Mouse (Mus musculus): ENCODE data around the gene Taf1c.
A peak's percentile ranks its signal among the peaks of the same experiment; 100 is the strongest.

Taf1c gene

DNA sequence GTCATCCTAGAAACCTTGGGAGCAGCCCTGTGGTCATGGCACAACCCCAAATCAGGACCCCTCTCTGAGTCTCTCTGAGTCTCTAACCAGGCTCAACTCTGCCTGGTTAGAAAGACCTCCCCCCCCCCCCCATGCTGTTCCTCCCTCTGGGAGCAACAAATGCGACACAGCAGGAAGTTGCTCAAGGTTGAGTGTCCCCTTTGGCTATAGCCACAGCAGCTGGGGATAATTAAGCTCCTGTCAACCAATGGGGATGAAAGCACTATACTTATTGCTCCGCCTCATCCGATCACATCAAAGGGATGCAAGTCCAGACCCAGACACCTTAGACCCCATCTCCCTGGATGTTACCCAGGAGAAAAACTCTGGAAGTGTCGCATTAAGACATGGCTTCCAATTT lies 17.5 kb upstream of the Taf1c start:
- DNase-seq: no peak

DNA sequence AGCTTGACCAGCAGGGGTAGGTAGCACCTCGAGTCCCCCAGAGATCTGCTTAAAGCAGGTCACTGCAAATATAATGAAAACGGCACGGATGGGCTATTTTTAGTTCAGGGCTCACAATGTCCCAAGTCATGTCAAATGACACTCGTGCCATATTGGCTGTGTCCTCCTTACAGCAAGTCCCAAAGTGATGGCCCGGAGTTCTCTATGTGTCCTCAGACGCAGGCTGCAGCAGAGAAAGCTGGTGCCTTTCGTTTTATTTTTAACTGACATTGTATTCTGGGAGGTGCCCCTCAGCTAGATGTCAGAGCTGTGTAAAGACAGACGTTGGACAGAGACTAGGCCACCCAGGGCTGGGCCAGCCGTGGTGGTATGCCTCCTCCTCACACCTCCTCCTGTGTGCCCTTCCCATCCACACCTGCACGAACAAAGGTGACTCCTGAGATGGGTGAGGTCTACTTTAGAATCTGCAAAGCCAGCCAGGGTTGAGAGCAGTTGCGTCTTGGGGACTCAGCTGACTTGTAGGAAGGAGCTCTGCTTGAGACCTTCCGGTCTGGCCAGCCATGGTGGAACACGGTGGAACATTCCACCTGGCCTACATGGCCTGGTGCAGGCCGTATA lies 15.9 kb upstream of the Taf1c start:
- DNase-seq: no peak

DNA sequence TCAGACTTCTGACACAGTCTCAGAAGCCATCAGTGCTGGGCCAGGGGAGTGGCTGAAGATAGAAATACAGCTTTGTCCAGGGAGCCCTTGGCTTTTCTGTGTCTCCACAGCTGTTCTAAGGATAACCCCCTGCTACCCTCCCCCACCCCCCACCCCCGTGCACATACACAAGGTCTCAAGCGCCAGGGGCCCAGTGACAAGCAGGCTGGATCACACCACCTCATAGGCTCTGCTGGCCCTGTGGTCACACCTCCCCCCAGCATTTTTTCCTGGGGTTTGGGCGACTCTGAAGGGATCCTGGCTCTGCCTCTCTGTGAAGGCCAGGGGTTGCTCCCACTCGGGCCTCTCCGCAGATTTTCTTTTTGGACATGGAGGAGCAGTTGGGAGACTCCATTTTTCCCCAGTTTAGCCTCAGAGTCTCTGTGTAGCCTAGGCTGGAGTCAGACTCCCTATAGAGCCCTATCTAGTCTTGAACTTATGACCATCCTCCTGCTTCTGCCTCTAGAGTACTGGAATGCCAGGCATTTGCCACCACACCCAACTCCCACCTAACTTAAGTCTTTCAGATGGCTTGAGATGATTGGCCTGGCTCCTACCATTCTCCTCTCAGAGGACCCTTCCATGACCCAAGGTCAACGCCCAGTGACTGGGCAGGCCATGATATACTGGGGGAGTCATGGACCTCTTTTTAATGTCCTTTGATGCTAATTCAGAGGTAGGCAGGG lies 15.3 kb upstream of the Taf1c start:
- no peak for DNase-seq

DNA sequence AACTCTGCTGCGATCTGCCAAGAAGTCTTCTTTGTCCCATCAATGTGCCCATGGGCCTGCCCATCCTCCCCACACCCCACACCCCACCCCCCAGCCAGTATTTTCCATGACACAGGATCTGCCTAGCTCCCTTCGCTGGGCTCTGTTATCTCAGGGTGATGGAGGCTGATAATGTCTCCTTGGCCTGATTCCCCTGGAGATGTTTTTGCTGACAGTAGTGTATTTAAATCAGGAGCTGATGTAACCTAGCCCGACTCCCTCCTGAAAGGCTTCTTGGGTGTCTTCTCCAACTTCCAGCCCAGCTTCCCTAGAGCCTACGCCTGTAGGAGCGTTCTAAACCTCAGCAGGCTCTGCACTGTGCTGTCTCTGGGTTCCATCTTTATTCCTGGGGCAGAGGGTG lies 13.9 kb upstream of the Taf1c start:
- DNase-seq: no peak

DNA sequence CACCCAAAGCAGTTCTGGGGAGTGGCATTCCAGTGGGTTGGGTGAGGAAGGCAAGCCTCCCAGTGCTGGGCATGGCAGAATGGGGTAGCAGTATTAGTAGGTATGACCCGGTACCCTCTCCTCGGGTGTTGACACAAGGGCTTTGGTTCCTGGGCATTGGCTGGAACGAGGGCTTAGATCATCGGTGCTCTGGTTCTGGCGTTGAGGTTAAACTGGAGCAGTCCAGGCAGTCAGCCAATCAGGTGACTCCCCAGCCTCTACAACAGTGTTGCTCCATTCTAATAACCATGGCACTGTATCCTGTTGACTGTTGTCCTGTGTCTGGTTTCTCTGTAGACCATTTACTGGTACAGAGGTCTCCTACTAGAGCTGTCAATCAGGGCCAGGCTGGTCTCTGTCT lies 12.6 kb upstream of the Taf1c start:
- DNase-seq: no peak

DNA sequence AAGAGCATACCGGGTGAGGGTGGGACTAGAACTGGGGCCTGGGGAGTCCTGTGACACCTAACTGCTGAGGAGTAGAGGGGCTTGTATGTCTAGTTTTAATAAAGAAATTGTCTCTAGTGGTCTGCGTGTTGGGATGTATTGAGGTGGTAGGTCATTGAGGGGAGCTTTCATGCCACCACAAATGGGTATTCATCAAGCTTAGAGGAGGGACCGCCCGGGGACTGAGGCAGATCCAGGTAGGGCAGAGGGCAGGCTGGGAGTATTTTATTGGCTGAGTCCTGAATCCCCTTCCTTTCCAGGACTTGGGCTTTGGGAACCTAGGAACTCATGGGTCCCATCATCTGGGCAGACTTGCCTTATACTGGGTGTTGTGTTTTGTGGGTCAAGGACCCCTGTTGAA lies 11.8 kb upstream of the Taf1c start:
- no peak for DNase-seq

DNA sequence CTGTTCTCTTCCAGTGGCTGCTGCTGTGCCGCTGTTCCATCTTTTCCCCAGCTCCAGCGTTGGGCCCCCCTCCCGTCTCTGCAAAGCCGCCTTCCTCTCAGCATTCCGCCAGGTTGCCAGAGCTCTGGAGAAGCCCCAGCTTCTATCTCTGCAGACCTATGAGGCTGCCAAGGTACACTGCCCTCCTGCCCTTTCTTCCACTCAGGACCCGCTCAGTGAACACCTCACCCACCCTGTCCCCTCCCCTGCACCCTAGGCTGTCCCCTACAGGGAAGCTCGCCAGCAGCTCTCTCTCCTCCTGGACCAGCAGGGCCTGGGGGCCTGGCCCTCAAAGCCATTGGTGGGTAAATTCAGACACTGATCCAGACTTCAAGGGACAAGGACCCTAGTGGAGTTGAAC lies 11.3 kb upstream of the Taf1c start:
- DNase-seq: no peak

DNA sequence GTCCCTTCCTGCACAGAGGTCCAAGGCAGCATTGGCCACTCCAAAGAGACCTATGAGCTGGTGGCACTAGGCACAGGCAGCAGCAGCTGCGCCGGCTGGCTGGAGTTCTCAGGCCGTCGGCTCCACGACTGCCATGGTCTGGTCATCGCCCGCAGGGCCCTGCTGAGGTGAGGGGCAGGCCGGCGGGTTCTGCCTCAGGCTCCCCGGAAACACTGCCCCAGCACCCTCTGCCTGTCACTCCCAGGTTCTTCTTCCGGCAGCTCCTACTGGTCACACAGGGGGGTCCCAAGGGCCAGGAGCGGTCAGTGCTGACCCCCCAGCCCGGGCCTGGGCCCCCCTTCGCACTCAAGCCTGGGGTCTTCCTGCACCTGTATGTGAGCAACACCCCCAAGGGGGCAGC lies 10.1 kb upstream of the Taf1c start:
- DNase-seq: no peak

DNA sequence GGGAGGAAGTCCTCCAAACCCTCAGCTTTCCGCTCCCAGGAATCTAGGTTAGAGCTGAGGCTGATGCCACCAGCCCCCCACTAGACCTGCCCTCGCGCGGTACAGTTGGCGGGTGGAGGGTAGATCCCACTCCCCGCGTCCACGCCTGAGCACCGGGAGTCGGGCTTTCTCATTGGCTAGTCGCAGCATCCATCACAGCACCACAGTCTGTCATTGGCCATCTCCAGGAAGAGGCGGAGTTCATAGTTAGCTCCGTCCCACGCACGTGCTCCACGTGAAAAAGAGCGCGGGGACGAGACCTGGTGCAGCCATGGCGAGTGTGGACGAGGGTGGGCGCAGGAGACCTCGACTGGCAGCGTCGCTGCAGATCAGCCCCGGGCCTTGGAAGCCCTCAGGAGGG lies 7.4 kb upstream of the Taf1c start, which contains the start of gene Adad2:
Adad2 (plus strand) TSS at position 277 of the 400 bp plus-strand sequence.
- no peak for DNase-seq

DNA sequence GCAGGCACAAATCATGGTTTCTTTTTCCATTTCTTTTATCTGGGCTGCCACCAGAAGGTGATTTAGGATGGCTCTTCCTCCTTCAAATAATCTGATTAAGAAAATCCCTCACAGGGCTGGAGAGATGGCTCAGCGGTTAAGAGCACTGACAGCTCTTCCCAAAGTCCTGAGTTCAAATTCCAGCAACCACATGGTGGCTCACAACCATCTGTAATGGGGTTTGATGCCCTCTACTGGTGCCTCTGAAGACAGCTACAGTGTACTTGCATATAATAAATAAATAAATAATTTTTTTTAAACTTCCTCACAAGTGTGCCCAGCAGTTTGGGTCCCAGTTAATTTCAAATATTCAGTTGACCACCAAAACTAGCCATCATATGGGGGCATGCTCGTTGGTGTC lies 1.2 kb upstream of the Taf1c start:
- peak; percentile 23 for DNase-seq

DNA sequence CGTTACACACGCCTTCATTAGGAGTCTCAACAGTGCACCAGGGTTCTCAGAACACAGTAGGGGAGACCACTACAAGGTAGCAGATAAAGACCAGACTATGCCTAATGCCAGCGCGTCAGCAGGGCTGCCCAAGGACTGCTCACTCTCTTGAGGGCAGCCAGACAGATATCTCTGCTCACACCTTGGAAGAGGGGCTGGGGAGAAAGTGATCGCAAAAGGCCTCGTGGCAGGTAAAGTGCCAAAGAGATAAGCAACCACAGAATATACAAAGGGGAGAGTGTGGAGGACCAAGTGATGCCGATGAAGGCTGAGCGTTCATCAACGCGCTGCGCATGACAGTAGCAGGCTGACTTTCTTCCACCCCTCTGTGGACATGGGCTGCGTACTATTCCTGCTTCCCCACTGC lies 621 bp downstream of the Taf1c start:
- no peak for DNase-seq

DNA sequence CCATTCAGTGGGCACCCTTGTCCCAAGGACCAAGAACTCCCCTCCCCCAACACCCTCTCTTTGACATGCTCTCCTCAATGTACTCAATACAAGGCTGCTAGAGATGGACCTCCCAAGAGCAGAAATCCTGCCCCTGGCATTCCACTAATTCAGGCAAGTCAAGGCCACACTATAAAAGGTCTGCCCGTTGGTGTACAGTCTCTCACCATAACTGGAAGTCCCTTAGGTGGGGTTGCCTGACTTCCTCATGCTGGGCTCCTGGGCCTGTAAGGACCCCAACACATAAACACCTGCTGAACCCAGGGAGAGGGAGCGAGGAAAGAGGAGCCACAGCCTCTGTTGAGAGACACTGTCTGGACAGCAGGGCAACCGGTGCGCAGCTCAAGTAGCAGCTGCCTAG lies 1.3 kb downstream of the Taf1c start:
- DNase-seq: no peak

DNA sequence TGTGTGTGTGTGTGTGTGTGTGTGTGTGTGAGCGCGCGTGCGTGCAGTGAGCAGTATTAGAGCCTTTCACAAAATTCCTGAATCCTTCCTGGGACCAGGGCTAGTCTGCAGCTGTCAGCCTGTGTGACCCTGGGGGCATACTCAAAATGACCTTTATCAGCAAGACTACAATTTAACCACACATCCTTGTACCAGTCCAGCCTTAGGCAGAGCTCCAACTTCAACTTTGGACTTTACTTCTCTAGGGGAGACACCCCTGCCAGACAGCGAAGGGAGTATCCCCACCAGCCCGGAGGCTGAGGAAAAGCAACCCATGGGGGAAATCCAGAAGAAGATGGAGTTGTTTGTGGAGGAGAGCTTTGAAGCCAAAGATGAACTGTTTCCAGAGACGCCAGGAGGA lies 13.6 kb downstream of the Taf1c start:
- DNase-seq: no peak

DNA sequence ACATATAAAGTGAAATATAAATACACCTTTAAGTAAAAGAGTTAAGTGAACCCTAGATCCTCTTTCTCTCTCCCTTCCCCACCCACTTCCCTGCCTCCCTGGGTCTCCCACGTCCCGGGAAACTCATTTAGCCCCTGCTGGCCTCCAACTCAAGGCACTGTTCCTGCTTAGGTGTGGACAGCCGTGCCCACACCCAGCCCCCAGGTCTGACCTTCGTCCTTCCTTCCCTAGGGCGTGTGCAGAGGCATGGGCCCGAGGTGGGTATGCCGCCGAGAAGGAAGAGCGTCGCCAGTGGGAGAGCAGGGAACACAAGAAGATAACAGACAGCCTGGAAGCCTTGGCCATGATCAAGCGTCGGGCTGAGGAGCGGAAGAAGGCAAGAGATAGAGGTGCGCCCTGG lies 14.7 kb downstream of the Taf1c start:
- no peak for DNase-seq

DNA sequence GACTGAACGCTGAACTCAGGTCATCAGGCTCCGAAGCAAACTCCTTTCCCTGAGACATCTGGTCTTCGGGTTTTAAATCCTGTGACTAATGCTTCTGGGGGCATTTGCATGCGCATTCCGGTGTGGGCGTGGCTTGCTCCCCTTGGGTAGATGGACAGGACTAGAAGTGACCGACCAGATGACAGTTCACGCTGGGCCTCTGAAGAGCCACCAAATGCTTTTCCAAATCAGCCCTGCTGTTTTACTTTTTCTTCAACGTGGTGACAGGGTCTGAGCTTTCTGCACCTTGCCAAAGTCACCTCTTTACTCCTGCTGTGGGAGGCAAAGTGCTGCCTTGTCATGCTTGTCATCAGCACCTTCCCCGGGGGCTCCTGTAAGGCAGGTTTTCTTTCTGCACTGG lies 16.2 kb downstream of the Taf1c start:
- no peak for DNase-seq

DNA sequence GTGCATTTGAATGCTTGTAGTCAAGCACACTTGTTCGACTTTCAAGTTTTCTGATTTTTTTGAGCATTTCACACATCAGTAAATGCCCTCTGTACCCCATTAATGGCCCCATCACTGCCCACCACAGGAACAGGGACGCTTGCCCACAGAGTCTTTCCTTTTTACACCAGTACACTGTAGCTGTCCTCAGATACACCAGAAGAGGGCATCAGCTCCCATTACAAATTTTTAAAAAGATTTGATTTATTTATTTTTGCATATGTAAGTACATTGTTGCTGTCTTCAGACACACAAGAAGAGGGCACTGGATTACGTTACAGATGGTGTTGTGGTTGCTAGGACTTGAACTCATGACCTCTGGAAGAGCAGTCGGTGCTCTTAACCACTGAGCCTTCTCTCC lies 16.7 kb downstream of the Taf1c start:
- no peak for DNase-seq

DNA sequence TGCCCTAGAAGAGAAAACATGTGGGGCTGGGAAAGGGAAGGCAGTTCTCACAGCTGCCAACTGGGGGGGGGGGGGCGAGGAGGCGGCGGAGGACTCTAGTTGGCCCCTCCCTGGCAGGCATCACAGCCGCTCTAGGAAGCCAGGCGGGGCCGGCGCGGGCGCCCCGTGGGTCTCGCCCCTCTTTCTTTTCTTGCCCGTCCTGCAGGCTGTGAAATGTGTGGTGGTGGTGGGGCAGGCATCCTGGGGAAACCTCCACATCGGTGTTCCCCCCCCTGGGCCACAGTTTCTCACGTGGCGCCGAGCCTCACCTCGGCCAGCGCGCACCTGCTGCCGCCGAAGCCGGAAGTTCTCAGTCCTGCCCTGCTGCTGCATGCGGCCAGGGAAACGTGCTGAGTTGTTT lies 19.1 kb downstream of the Taf1c start:
- peak; percentile 10 for DNase-seq

DNA sequence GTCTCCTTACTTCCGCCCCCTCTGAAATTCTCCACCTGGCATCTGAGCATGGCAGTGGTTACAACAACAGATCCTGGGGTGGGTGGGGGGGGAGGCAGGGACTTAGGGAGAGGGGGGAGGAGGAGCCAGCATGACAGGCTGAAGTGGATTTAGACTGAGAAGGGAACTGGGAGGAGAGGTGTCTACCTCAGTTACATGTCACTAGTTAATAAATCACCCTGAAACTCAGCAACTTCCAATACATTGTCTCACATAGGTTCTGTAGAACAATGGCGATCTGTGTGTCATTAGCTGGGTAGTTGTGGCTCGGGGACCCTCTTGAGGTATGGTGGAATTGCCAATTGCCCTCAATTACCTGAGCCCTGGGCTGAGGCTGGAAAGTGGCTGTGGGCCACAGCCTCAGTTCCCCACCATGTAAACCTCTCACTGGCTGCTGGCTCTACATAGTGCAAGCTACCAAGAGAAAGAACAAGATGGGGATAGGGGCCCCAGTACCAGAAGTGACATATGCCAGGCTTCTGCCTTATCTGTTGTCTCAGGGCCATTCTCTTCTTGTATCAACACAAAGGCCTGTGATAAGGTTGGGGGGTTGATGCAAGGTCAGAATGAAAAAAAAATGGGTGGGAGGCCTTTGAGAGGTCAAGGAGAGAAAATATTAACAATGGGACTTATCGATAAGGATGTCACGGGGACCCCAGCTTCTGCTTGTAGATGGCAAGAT lies 24.4 kb downstream of the Taf1c start:
- DNase-seq: no peak

DNA sequence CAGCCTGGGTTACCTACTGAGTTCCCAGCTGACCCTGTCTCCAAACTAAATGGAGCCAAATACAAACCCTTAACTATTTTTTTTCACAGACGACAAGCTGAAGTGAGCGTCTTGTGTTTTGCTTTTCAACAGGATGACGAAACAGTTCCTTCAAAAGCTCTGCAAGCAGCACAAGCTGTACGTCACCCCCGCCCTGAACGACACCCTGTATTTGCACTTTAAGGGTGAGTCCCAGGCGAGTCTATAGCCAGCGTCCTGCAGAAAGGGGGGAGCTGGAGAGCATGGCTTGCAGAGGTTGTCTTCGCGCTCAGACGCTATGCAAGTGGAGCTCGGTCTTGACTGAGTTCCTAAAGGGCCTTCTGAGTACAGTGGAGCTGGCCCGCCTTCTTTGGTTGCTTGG lies 25.9 kb downstream of the Taf1c start:
- peak; percentile 10 for DNase-seq

DNA sequence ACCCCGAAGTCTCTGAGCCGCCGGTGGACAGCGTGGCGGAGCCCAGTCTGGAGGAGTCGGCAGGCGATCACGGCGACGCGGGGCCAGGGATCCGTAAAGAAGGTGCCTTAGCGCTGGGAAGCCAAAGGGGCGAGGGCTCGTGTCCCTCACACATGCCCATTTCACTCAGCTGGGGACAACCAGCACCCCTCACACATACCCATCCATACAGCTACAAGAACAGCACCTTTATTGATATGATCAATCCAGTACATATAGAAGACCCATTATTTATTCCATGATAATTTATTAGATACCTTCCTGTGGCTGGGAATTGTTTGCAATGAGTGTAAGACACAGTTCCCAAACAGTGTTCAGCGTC lies 29.7 kb downstream of the Taf1c start:
- no peak for DNase-seq

DNA sequence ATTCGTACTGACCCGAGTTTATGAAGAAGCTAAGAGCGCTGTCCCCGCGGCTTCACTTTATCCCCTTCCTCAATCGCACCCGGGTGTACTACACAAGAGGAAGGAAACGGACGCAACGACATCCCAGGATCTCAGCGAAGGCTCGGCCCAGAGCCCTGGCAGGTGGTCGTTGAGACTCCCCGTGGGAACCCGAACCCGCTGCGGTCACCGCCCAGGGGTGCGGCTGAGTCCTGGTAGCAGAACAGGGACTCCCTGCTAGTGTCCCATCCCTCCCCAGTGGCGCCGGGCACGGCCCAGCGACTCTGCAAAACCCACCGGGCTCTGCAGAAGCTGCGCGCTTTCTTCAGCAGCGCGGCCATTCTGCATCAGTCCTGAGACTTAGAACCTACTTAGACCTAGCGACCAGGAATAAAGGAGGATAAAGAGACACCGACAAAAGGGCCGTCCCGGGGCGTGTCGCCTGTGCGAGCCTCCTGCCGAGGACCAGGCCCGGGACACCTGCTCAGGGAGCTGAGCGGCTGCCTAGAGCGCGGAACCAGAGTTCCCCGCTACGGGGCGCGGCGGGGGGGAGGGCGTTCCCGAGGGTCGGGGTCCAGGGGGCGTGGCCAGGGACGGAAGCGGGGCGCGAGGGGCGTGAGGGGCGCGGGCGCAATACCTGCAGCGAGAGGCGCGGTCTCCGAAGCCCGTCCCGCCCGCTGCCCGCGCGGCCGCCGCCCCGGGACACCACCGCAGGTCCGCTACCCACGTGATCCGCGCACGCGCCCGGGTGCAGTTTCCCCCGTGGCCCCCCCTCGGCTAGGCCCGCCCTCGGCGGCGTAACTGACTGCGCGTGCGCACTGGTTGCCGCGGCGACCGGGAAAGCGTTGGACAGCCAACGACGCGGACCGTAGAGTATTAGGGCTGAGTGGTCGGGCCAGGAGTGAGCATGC lies 30.3 kb downstream of the Taf1c start, which contains the start of the genes Hsdl1 and Dnaaf1:
Hsdl1 (minus strand) TSS at position 747 of the 929 bp plus-strand sequence.
Dnaaf1 (plus strand) TSS at position 799 of the 929 bp plus-strand sequence.
- DNase-seq: peak; percentile 96

DNA sequence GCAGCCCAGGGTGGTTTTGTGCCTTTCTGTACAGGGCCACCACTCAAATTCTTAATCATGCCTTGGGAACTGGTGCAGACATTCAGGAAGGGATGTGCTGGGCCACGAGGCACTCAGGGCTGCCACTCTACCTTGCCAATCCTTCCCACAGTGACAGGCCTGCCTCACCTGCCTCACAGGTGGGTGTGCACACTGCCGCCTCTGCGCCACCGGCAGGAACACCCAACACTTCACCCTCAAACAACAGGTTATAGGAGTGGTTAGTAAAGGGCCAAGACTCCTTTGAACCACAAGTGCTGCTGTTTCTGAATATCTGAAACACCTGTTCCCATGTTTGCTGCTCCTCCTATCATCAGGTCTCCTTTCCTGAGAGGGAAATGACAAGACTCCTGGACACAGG lies 32.6 kb downstream of the Taf1c start:
- DNase-seq: peak; percentile 38

DNA sequence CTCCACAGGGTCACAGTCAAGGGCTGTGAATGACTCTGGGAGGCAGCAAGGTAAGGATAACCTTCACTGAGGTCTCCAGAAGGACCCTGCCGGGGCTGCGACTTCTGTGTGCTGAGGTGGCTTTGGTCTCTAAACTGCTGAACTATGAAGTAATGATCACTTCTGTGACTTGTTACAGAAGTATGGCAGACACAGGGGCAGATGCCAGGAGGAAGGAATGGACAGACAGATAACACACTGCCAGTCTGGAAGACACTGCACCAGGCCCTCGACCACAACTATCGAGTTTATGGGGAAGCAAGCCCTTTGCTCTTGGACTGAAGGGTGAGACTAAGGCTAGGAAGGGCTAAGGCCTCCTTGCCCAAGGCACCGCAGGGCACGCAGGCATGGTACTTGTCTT lies 33.9 kb downstream of the Taf1c start:
- DNase-seq: no peak
